Mouse (Mus musculus) liver, adult (tissue): ENCODE measurements around the gene Grn.

ENCODE experiments used
- GATA4 ChIP-seq: IDR thresholded peaks from 2 replicates; pipeline ENCODE4 v1.6.1; 2014; ENCODE audit warnings: mild to moderate bottlenecking, low read length; ENCODE audit not compliant: insufficient replicate concordance

Gene Grn

GRCm38 (mm10) chr11:102430121-102431017 is at the start of gene Grn:
Grn (plus strand) TSS chr11:102430315.
- TF ChIP-seq GATA4 = no peak

GRCm38 (mm10) chr11:102381341-102382100 is 48.6 kb upstream of the Grn start:
- TF ChIP-seq GATA4 = no peak; the same call in 1 of the 2 replicates

- TF ChIP-seq GATA4 = no peak
Measured at GRCm38 (mm10) chr11:102382794-102383193, 47.3 kb upstream of the Grn start.

- TF ChIP-seq GATA4 = no peak
Measured at GRCm38 (mm10) chr11:102383365-102384136, 46.6 kb upstream of the Grn start.

GRCm38 (mm10) chr11:102384418-102384817 is 45.7 kb upstream of the Grn start:
- TF ChIP-seq GATA4 = no peak

GRCm38 (mm10) chr11:102385075-102385474 is 45.0 kb upstream of the Grn start:
- TF ChIP-seq GATA4 = no peak

- no peak for TF ChIP-seq GATA4
Measured at GRCm38 (mm10) chr11:102386121-102386520, 44.0 kb upstream of the Grn start.

- TF ChIP-seq GATA4 = no peak
Measured at GRCm38 (mm10) chr11:102392441-102393237, 37.5 kb upstream of the Grn start.

- TF ChIP-seq GATA4 = no peak
Measured at GRCm38 (mm10) chr11:102393238-102393634, 36.9 kb upstream of the Grn start, which contains the start of gene Rundc3a. Rundc3a (plus strand) TSS chr11:102393403.

- TF ChIP-seq GATA4 = no peak
Measured at GRCm38 (mm10) chr11:102393719-102394420, 36.2 kb upstream of the Grn start.

- no peak for TF ChIP-seq GATA4
Measured at GRCm38 (mm10) chr11:102394421-102395124, 35.5 kb upstream of the Grn start.

GRCm38 (mm10) chr11:102395250-102395649 is 34.9 kb upstream of the Grn start:
- no peak for TF ChIP-seq GATA4

GRCm38 (mm10) chr11:102396263-102396662 is 33.9 kb upstream of the Grn start:
- TF ChIP-seq GATA4 = no peak
